Mouse (Mus musculus) lung, postnatal 0 days (tissue): ENCODE measurements around the gene Ptgfrn.

Experiments
- CTCF ChIP-seq: IDR thresholded peaks from 2 replicates; pipeline ENCODE4 v1.5.1; 2016; ENCODE audit warnings: antibody characterized with exemption, mild to moderate bottlenecking
- EP300 ChIP-seq: IDR thresholded peaks from 2 replicates; pipeline ENCODE4 v1.6.1; 2016; ENCODE audit warnings: antibody characterized with exemption, mild to moderate bottlenecking, control low read depth

DNA sequence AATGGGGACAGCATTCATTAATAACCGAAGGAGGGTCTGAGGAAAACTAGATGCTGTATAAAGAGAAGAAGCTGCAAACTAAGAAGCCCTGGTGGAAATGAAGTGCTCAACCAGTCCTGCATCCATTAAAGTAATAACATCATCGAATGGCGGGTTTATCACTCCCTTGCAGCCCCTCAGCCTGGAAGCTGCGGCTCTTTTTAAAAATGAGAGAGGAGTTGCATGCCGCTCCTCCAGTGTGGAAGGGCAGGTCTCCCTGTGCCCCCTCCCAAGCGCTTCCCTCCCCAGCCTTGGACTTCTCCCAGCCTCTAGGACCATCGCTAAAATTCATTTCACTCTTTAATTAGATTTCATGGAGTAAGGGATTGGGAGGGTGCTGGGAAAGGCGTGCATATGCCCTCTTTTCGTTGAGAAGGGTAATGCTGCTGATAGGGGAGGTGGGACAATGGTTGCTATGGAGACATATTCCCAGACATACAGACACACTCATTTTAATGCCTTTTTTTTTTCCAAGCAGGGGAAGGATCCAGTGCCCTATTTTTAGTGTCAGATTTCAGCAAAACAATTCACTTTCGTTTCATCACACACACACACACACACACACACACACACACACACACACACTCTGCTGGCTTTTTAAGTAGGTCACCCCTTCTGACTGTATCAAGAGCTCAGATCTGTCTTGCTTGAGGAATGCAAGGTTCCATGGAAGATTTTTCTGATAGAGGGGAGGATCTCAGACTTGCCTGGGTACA is 35.4 kb upstream of the Ptgfrn start:
- TF ChIP-seq CTCF (no peak), EP300 (no peak; the same call in 1 of the 2 replicates)
